In the genomic region with DNA sequence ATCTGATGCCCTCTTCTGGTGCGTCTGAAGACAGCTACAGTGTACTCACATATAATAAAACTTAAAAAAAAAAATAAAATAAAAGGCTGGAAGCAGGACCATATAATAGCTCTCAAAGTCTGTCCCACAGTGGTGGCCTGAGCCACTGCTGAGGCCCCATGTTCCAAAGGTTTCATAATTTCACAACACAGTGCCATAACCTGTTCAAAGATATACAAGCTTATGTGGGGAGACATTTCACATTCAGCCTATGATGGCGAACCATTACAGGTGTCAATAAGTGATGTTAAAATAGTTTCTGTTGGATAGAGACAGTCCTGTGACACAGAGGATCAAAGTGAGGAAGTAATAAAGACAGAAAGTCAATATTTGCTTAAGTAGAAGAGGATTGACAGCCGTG, we compare ENCODE assay signal across 19 mouse cellular contexts.
DNase-seq lines count a peak whose midpoint lies in the region; ATAC-seq and TF ChIP-seq lines count a peak whose summit lies in the region.
"Had no signal": no experiment of that assay in that cellular context is flagged by ENCODE, and none has a peak within 500 bp of the region (broad histone marks: within the 10 kb centered on the region; RNA-seq: fewer than 3 reads in every experiment).

No protein-coding gene starts in this region.

- H3K27me3 ChIP-seq in intestine, embryonic 15.5 days (replicated peaks): no peaks in the 10 kb centered on the region
- H3K27me3 ChIP-seq in intestine, postnatal 0 days (replicated peaks; ENCODE audit: control insufficient read depth, insufficient read depth, low read length): no peaks in the 10 kb centered on the region
- H3K27me3 ChIP-seq: embryonic facial prominence, embryonic 12.5 days; forebrain, embryonic 13.5 days; forebrain, embryonic 15.5 days had no signal

- H3K4me2 ChIP-seq in intestine, embryonic 15.5 days (replicated peaks): no peak overlapping the region
- no peak overlapping the region for H3K4me2 ChIP-seq in intestine, postnatal 0 days (replicated peaks; ENCODE audit: low read depth)
- H3K4me2 ChIP-seq: embryonic facial prominence, embryonic 12.5 days; forebrain, embryonic 13.5 days; forebrain, embryonic 15.5 days had no signal

- no peak overlapping the region for H3K27ac ChIP-seq in intestine, embryonic 15.5 days
- H3K27ac ChIP-seq in intestine, postnatal 0 days (ENCODE audit: low read depth, low read length): no peak overlapping the region
- H3K27ac ChIP-seq: embryonic facial prominence, embryonic 10.5 days; embryonic facial prominence, embryonic 12.5 days; forebrain, embryonic 13.5 days; forebrain, embryonic 15.5 days had no signal

- no peaks in the 10 kb centered on the region for H3K9me3 ChIP-seq in intestine, embryonic 15.5 days
- no peaks in the 10 kb centered on the region for H3K9me3 ChIP-seq in intestine, postnatal 0 days (ENCODE audit: control insufficient read depth)
- H3K9me3 ChIP-seq: embryonic facial prominence, embryonic 10.5 days; embryonic facial prominence, embryonic 12.5 days; forebrain, embryonic 13.5 days; forebrain, embryonic 15.5 days had no signal

- H3K36me3 ChIP-seq in intestine, embryonic 15.5 days: no peaks in the 10 kb centered on the region
- H3K36me3 ChIP-seq in intestine, postnatal 0 days (ENCODE audit: control insufficient read depth, insufficient read depth): no peaks in the 10 kb centered on the region
- H3K36me3 ChIP-seq: embryonic facial prominence, embryonic 10.5 days; embryonic facial prominence, embryonic 12.5 days; forebrain, embryonic 15.5 days had no signal

- 54% methylated on average over 3 of the region's 3 CpGs for WGBS in intestine, embryonic 15.5 days
- WGBS in intestine, postnatal 0 days: 42% methylated on average over 3 of the region's 3 CpGs

- no peaks in the 10 kb centered on the region for H3K4me1 ChIP-seq in intestine, embryonic 15.5 days (replicated peaks)
- H3K4me1 ChIP-seq in intestine, postnatal 0 days (replicated peaks; ENCODE audit: control insufficient read depth, insufficient read depth, low read length): no peaks in the 10 kb centered on the region
- H3K4me1 ChIP-seq: embryonic facial prominence, embryonic 10.5 days; embryonic facial prominence, embryonic 12.5 days; forebrain, embryonic 13.5 days; forebrain, embryonic 15.5 days had no signal

- ATAC-seq in intestine, embryonic 15.5 days: peak; percentile 92
- ATAC-seq in intestine, postnatal 0 days: peak; percentile 97
- ATAC-seq: forebrain, embryonic 13.5 days; forebrain, embryonic 15.5 days; forebrain, postnatal 0 days had no signal

- no peak overlapping the region for H3K4me3 ChIP-seq in intestine, embryonic 15.5 days (replicated peaks)
- no peak overlapping the region for H3K4me3 ChIP-seq in intestine, postnatal 0 days (ENCODE audit: low read depth, low read length)
- H3K4me3 ChIP-seq: embryonic facial prominence, embryonic 10.5 days; embryonic facial prominence, embryonic 12.5 days; forebrain, embryonic 13.5 days; forebrain, embryonic 15.5 days had no signal

- 0 out of 2 replicates have a peak, but pooled peaks have one; percentile 1 for TF ChIP-seq CTCF in intestine, postnatal 0 days (IDR thresholded peaks at IDR 0.05; ENCODE audit: low read depth)

- H3K9ac ChIP-seq in intestine, embryonic 15.5 days: no peak overlapping the region
- H3K9ac ChIP-seq in intestine, postnatal 0 days (ENCODE audit: low read depth, low read length): no peak overlapping the region
- H3K9ac ChIP-seq: embryonic facial prominence, embryonic 12.5 days; forebrain, embryonic 13.5 days; forebrain, embryonic 15.5 days; forebrain, postnatal 0 days had no signal

- DNase-seq in A20 (ENCODE audit: low read depth, low spot score): peak; percentile 36
- no peak for DNase-seq in adrenal gland, postnatal 36 days
- no peak for DNase-seq in ovary, postnatal 10 days (ENCODE audit: low spot score)
- DNase-seq in thymus, postnatal 4 days: no peak
- DNase-seq: adrenal gland, adult 2 months; adrenal gland, postnatal 10 days; adrenal gland, postnatal 25 days; cerebellum, adult 11-12 months; cerebellum, adult 2 months; cerebellum, adult 9-10 months; cerebellum, postnatal 10 days; cerebellum, postnatal 25 days; forebrain, postnatal 0 days had no signal
